Mouse (Mus musculus): ENCODE data around the gene Inpp5d.

The Inpp5d gene

DNA sequence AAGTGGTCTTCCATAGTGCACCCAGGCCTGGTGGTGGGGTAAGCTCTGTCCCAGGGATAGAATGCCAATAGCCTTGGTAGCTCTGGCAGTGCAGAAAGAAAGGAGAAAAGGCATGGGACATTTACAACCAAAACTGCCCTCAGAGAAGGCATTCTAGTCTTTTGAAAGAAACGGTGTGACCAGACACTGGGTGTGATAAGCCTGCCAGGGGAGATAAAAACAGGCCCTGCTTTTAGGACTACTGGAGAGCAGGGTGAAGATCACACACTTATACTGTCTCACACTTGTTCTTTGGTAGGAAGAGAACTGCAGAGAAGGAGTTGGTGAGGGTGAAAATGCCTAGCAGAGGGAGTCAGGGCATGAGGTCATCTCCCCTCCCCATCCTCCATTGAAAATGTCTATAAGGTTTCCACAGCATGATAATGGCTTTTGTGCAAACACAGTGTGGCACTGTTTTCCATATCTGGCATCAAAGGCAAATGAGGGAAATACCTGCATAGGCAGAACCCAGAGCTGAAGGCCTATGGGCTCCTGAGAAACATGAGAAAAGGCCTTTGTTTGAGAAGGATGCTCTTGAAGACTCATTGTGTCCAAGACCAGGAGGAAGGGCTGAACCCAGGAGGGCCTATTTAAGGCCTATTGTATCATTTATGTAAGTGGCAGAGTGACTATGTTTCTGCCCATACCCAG is 4.0 kb downstream of the Inpp5d start:
- no peak for DNase-seq (ENCODE audit: low spot score)

GRCm38 (mm10) chr1:87624826-87625225 is 4.7 kb downstream of the Inpp5d start:
- no peak for DNase-seq (ENCODE audit: low spot score)

GRCm38 (mm10) chr1:87625254-87626025 is 5.3 kb downstream of the Inpp5d start:
- peak; percentile 6 for DNase-seq (ENCODE audit: low spot score)

DNA sequence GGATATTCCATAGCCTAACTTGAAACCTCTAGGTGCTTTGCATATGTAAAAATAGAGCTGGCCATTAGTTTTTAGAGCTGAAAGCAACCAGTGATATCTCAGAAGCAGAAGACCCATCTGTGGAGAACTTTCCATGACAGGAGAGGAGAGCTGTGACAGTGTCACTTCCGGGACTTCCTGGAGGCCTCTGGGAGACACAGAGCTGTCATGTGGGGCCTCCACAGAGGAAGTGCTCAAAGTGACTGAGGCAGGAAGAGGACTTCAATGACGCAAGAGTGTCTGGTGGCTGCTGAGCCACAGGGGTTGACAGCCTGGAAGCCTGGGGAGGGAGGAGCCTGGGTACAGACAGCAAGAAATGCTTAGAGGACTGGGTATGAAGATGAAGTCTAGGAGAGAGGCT is 6.2 kb downstream of the Inpp5d start:
- peak; percentile 95 for DNase-seq (ENCODE audit: low spot score)

DNA sequence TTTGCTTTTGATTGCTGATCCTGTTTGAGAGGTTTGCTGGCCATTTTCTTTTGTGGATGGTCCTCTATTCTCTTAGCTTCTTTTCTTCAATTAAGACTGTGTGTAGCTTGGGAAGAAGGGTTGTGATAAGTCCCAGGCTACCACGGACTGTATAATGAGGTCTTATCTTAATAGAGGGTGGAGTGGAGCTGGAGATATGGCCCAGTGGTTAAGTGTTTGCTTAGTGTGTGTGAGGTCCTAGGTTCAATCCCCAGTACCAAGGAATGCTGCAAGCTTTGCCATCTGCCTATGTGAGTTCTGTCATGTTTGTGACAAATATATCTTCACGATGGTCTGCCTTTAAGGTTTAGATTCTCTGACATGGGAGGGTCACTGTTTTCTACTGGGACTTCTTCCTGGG is 8.0 kb downstream of the Inpp5d start:
- no peak for DNase-seq (ENCODE audit: low spot score)

- no peak for DNase-seq (ENCODE audit: low spot score)
Measured at GRCm38 (mm10) chr1:87631584-87631983, 11.5 kb downstream of the Inpp5d start.

GRCm38 (mm10) chr1:87632163-87632562 is 12.1 kb downstream of the Inpp5d start:
- DNase-seq (ENCODE audit: low spot score) = no peak

- no peak for DNase-seq (ENCODE audit: low spot score)
Measured at GRCm38 (mm10) chr1:87636716-87637117, 16.6 kb downstream of the Inpp5d start.

GRCm38 (mm10) chr1:87637121-87637877 is 17.2 kb downstream of the Inpp5d start:
- DNase-seq (ENCODE audit: low spot score) = peak; percentile 81

DNA sequence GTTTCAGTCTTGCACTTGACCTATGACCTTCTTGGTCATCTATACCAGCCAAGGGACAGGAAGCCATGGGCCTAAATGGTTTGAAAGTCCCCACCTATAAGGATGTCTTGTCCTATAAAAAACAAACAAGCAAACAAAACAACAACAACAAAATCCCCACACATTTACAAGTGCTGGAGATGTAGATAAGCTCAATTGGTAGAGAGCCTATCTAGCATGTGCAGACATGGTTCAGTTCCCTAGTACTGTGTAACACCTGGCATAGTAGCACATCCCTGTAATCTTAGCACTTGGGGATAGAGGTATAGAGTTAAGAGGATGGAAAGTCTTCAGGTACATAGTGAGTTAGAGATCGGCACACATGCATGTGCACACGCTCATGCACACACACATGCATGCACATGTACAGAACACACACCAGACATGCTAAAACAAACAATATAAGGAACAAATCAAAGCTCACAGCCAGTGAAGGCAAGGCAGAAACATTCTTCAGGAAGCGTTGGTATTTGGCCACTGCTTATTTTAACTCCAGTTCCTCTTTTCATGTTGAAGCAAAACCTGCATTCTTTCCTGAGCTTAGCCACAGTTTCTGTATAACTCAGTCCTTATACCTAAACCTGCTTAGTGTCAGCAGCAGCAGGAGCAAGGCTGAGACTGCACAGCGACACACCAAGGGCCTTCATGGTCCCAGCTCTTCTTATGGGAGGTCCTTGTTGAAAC is 17.9 kb downstream of the Inpp5d start:
- no peak for DNase-seq (ENCODE audit: low spot score)

DNA sequence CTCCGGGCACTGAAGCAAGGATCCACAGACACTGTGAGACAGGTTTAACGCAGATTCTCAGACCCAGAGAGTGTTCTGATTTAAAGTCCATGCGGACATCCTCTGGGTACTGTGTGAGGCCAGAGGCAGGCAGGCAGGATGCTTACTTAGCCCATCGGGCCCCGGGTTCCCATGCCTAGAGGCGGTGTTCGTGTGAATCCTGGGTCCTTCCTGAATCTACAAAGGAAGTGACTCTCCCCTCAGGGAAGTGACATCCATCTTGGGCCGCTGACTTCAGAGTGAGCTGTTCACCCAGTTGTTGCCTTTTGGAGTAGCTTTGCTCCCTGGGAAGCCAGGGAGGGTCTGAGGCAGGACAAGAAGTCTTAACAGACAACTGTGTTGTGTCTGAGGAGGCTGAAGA is 19.6 kb downstream of the Inpp5d start:
- no peak for DNase-seq (ENCODE audit: low spot score)

DNA sequence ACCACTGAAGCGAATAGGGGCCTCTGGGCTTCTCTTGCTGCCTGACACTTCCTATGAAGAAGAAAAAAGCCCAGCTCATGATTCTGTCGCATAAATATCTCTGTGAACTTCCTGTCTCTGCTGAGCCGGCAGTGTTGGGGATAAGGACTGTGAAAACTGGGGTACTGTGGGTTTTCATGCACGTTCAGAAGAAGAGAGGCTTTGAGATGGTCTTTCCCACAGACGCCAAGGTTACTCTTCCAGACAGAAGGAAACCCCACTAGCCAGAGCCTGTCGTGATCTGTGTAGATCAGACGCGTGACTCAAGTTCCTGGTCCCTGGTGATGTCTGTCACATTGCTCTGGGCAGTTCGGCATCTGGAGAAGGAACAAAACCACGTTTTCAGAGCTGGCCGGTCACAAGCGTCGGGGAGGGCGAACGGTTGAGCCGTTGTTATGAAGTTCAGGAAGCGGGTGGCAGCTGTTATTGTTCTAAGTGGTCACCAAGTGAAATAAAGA is 20.1 kb downstream of the Inpp5d start:
- no peak for DNase-seq (ENCODE audit: low spot score)

- no peak for DNase-seq (ENCODE audit: low spot score)
Measured at GRCm38 (mm10) chr1:87643016-87643415, 22.9 kb downstream of the Inpp5d start.

DNA sequence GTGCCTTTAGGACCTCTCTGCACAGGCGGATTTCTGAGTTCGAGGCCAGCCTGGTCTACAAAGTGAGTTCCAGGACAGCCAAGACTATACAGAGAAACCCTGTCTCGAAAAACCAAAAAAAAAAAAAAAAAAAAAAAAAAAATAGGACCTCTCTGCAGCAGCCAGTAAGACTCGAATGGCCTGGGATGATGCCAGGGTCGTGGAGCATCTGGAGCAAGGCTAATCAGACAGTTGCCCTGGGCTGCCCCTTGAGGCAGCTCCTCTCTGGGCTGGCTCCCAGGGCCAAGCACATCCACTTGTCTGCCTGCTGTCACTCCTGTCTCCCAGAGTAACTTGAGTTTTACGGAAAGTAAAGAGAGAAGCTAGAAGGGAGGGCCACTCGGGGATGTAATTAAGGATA is 24.9 kb downstream of the Inpp5d start:
- no peak for DNase-seq (ENCODE audit: low spot score)

DNA sequence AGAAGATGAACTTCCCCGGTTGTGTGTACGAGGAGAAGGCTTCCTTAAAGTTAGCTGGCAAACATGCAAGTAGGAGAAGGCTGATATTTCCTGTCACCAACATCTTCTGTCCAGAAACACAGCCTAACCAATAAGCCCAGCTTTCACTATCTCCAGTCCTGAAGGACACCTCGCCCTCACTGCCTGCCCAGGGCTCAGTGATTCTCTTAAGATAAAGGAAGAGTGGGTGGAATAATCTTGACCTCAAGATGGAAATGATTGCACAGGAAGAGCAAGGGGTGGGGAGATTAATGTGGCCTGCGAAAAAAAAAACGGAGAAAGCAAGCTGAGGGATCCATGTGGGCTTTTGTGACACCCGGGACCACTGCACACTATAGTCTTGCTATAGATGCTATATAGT is 25.6 kb downstream of the Inpp5d start:
- no peak for DNase-seq (ENCODE audit: low spot score)

DNA sequence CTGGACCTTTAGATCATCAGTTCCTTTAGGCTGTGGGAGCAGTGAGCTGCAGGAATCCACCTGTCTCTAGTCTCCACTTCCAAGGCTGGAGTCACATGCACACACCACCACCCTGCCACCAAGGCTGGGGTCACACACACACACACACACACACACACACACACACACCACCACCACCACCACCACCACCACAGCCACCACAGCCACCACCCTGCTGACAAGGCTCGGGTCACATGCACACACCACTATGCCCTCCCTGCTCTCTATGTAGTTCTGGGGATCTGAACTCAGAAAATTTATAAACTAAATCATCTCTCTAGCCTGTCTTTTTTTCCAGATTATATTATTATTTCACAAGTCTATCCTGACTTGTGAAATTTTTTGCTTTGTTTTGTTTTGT is 27.7 kb downstream of the Inpp5d start:
- no peak for DNase-seq (ENCODE audit: low spot score)

- DNase-seq (ENCODE audit: low spot score) = no peak
Measured at GRCm38 (mm10) chr1:87648657-87649056, 28.5 kb downstream of the Inpp5d start.

DNA sequence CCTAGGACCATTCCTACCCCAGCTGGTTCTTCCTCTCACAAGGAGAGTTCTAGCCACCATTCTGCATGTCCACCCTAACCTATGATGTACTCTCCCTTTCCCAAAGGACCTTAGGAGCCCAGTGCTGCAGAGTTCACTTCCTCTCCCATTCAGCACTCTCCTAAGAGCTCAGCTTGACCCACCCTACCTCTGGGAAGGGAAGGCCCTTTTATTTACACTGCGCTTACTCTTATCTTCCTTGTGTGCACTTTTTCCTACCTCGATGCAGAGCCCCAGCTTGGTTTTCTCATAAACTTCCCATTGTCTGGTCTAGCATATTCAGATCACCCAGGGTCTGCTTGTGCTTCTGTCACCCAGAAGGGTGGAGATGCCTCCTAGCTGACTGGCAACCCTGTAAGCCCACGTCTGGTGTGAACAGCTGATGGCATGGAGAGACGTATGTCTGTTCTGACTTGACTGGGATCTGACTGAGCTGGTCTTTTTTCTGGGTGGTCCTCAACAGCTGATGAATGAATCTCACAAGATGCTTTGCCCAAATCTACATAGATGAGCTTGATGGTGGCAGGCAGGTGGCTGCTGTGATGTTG is 29.2 kb downstream of the Inpp5d start:
- no peak for DNase-seq (ENCODE audit: low spot score)

GRCm38 (mm10) chr1:87649958-87650474 is 29.9 kb downstream of the Inpp5d start:
- no peak for DNase-seq (ENCODE audit: low spot score)

DNA sequence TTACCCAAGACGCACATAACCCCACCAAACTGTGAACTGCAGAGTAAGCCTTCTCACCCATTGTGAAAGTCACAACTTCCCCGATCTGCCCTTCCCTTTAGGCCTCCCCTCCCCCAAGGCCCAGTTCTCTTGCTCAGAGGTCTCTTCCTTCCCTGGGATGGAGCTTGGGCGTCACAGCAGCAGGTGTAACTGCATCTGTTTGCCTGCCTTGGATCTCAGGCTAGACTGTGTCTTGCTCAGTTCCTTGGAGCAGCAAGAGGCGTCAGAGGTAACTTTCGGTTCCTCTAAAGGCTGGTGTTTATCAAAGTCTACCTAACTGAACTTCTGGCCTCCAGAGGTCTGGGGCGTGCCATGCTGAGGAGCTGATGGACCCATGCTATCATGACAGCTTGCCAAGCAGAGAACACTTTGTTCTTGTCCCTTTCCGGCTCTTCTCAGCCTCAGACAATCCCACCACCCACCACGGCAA is 30.5 kb downstream of the Inpp5d start:
- DNase-seq (ENCODE audit: low spot score) = peak; percentile 52

GRCm38 (mm10) chr1:87651436-87651835 is 31.3 kb downstream of the Inpp5d start:
- DNase-seq (ENCODE audit: low spot score) = no peak

Measured in T-cell, adult 2 months (primary cell).